Mouse (Mus musculus) left cerebral cortex, adult 8-10 months (tissue): ENCODE results near the gene Agpat3. TPM values are rescaled to one million over a fixed set of nuclear protein-coding genes. Genes with fewer than 3 reads are reported as not detected.

Experiments
- DNase-seq, 2 experiments: peaks; one replicate each; pipeline ENCODE4 v3.0.0; 2022; ENCODE audit warnings: low spot score in 2 of 2
- total RNA-seq, 4 experiments: library from RNA; stranded (reverse); gene quantifications; 2 replicates each; pipeline ENCODE4 v1.2.4; 2022

The Agpat3 gene
- total RNA-seq, 4 experiments from 2014 or later: 218 to 243 (median 229) TPM

DNA sequence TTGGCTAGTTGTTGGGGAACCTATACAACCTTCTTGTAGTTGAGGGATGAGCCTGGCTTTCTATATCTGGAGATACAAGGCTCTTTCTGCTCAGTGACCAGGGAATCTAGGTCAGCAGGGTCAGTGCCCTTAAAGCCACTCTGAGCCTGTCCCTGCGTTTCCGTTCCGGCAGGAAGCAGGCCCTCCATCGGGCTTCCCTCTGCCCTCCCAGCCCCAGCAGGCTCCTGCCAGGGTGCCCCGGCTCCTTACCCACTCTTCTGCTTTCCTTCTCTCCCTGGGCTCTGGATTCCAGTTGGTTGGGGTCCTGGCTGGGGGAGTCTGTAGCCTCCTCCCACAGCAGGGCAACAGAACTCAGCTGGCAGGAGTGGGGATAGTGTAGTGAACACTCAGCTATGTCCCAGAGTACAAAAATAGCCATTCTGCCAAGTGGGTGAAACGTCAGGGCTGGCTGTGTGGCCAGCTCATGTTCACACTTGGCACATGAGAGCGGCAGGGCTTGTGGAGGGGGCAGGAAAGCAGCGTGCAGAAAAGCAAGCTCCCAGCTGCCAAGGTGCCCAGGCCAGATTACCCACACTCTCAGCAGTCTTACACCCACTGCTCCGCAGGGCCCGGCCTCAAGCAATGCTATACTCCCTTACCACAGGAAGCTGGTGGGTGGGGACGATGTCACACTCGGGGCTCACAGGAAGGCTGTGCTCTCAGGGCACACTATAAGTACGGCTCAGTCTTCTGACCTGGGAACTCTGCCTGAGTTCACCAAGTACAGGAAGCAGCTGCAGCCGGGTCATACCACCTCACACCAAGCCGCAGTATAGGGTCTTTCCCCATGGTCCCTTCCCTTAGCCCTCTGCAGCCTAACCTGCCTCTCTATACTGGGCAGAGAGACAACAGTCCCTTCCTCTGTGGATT lies 54.5 kb downstream of the Agpat3 start:
- DNase-seq: peak; percentile 51 to 86

DNA sequence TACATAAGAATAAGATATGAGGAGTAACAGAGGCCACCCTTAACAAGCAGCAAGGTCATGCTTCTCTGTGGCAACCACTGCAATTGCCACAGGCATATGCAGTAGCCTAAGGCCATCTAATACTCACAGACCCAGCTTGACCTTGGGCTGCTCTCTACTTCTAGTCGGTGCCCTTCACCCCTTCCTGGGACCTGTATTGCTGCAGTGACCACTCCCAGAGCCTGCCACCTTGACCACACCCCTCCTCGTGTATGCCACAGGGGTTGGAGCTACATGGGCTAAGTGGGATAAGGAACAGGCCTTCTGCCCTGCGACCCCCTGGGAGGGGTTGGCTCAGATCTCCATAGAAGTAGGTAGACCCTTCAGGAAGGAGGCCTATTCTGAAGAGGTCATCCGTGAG lies 55.3 kb downstream of the Agpat3 start:
- DNase-seq: no peak

- DNase-seq: no peak
Observed at GRCm38 (mm10) chr10:78296371-78296770, 55.9 kb downstream of the Agpat3 start.

- no peak for DNase-seq
Observed at GRCm38 (mm10) chr10:78293576-78293975, 58.7 kb downstream of the Agpat3 start.

- no peak for DNase-seq
Observed at GRCm38 (mm10) chr10:78292381-78292780, 59.9 kb downstream of the Agpat3 start.

DNA sequence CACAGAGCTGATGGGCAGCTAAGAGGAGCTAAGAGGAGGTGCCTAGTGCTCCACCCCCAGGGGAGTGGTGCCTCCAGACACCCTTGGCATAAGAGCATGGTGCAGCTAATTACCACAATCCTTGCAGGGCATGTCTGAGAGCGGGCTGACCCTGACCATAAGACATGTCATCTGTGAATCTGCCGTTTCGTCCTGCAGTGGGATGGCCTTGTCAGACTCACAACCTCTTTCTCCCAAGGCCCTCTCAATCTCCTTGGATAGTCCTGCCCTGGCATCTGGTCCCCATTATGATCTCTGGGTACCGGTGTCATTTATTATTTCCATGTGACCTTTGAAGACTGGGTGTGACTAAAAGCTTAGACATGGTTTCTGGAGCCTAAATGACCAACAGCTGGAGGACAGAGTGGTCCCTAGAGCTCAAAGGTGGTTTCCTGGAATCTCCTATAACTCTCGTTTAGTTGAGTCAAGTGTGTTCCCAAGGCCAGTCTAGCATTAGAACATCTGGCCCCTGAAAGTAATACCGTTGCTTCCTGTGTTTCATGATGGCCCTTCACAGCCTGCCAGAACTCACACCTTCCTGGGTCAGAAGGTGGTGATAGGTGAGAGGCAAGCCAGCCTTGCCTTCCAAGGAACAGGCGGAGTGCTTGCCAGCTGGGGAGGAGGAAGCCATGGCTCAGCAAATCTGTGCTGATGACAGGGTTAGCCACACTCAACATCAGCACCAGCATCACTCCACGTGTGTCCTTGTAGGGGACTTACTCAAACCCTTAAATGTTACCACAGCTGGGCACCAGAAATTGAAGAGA lies 61.4 kb downstream of the Agpat3 start:
- no peak for DNase-seq

DNA sequence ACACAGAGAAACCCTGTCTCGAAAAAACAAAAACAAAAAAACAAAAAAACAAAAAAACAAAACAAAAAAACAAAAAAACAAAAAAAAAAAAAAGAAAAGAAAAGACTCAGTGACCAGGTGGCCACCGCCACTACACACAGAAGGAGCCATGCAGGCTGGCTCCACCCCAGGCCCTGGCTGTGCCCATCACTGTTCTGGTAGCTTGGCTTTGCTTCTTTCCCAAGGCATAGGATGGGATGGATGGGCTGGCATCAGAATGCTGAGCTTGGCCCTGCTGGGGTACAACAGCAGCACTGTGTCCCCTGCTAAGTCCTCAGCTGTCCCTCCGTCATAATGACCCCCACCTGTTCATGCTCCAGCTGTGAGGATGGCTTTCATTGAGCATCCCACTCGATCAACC lies 63.4 kb downstream of the Agpat3 start:
- no peak for DNase-seq

- DNase-seq: no peak
Observed at GRCm38 (mm10) chr10:78288135-78288534, 64.2 kb downstream of the Agpat3 start.

- no peak for DNase-seq
Observed at GRCm38 (mm10) chr10:78287465-78288132, 64.7 kb downstream of the Agpat3 start.

GRCm38 (mm10) chr10:78285959-78286358 lies 66.3 kb downstream of the Agpat3 start:
- no peak for DNase-seq

- no peak for DNase-seq
Observed at GRCm38 (mm10) chr10:78285409-78285808, 66.9 kb downstream of the Agpat3 start.

- DNase-seq: no peak
Observed at GRCm38 (mm10) chr10:78284812-78285211, 67.5 kb downstream of the Agpat3 start.

- DNase-seq: no peak
Observed at GRCm38 (mm10) chr10:78282411-78282810, 69.9 kb downstream of the Agpat3 start.

DNA sequence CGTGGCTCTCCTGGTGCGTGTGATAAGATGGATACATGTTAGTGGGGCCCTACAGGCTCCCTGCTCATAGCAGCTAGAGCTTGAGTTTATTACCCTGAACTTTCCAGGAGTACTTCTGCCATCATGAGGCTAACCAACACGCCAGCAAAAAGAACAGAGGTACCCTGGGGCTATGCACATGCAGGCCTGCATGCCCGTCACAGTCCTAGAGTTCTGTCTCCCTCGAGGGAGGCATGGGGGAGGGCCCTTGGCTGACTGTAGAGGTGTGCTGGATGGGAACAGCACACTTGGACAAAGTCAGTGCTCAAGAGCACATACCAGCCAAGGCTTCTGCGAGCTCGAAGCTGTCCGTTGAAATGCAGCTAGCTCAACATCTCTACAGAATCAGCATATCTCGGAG lies 71.8 kb downstream of the Agpat3 start:
- no peak for DNase-seq

- peak in 1 of 2 experiments; percentile 28 for DNase-seq
Observed at GRCm38 (mm10) chr10:78279210-78279609, 73.1 kb downstream of the Agpat3 start.

DNA sequence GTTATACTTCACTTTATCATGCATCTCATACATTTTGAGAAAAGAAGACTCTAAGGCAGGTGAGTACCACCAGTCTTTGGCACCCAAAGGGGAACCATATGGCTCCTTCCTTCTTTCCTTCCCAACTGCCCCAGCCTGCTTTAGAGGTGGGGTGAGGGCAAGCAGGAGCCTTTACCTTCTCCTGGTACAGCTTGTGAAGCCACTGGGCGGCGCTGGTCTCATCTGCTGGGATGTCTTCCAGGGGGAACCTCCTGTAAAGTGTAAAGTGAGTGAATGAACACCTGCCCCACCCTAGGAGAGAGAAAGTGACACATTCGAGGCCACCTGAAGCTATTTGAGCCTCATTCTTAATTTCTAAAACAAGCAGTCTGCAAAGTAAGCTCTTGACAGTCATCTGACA lies 74.5 kb downstream of the Agpat3 start:
- no peak for DNase-seq

DNA sequence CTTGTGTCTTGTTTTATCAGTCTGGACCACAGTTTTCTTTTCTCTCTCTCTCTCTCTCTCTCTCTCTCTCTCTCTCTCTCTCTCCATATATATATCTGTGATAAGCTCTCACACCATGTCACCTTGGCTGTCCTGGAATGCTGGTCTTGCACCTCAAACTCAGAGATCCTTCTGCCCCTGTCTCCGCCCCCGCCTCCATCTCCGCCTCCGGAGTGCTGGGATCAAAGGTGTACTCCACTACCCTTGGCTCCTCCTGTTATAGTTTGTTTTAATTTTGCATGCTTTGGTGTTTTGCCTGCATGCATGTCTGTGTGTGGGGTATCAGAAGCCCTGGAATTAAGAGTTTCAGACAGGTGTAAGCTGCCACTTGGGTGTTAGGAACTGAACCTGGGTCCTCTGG lies 76.0 kb downstream of the Agpat3 start:
- no peak for DNase-seq

DNA sequence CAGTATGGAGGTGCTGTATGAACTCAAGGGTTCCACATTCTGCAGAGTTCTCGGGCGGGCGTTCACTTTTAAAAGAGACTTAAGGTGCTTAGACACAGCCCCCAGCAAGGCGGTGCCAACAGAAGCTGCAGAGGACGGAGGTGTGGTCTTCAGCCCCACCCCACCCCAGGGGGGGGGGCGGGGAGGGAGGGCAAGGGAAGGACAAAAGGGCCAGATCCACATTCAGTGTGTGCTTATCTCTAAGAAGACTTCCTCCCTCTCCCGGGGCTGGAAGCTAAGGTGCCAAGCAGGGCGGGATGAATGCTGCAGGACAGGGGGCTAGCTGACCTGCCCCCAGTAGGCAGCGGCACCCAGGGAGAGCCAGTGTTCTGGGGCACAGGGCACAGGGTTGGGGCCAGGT lies 79.4 kb downstream of the Agpat3 start:
- no peak for DNase-seq

GRCm38 (mm10) chr10:78265881-78266280 lies 86.4 kb downstream of the Agpat3 start:
- DNase-seq: no peak

DNA sequence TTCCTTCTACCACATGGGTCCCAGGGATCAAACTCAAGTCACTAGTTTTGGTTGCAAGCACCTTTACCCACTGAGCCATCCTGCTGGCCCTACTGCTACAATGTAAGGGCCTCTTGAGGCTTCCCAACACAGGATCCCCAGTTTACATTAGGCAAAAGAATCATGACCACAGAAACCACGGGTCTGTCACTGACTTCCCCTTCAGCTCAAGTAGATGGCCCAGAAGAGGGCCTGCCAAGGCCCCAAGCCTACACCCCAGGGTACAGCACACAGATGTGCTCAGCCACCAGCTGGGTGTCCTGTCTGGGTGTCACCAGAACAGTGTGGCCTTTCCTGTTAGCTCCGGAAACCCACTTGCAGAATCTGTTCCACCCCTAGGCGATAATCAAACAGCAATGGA lies 87.6 kb downstream of the Agpat3 start:
- no peak for DNase-seq

DNA sequence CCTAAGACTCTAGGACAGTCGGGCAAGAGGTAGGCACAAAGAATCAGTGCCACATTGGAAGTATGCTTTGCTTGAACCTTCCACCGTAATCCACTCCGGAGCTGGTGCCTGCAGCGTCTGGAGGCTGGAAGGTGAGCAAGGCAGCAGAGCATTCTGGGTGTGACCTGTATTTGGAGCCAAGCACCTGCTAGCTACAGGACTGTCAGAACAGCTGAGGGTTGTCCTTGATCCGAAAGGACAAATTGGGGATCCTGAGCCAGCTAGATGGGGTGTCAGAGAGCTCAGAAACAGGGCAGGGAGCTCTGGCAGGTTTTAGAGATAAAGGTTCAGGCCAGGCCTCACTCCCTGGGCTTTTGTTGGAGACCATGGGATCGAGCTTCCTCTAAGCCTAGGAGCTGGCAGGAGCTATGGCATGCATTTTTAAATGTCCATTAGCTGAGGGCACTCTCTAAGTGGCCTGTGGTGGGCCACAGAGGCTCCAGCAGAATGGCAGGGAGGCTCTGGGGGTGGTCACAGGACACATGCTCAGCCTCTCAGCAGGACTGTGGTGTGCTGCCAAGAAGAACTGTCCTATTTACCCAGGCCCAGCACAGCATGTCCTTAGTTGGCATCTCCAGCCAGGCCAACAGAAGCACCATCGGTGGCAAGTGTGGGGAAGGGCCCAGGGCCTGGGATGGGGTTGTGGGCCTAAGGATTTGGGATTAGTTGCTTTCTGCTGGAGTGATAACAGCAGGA lies 91.2 kb downstream of the Agpat3 start:
- DNase-seq: no peak
